Mouse (Mus musculus): ENCODE results near the gene Rpl31. TPM values are rescaled to one million over a fixed set of nuclear protein-coding genes. Genes with fewer than 3 reads are reported as not detected.
A peak's percentile ranks its signal among the peaks of the same experiment; 100 is the strongest.

Rpl31 gene
- total and polyA plus RNA-seq, 2 experiments from 2014 or later, result 273 to 367 TPM

DNA sequence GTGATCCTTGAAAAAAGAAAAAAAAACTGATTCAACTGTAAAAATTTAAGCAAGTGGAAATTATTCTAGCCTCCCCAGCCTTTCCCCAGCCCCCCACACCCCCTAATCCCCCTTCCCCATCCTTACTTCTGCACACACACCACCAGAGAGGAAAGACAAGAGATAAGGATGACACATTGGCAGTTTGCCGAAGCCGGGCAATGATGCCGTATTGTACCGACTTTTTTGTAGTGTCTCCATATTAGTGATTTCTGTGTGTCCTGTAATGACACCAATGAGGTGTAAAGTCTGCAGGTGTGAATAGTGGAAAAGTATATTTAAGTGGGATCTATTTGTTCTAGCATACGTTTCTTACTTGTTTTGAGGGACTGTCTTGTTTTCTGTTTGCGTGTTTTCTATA lies 27.5 kb upstream of the Rpl31 start:
- WGBS, result 84% methylated on average over 6 of the region's 6 CpGs
- no peaks in the 10 kb centered on the region for H3K4me1 ChIP-seq (ENCODE audit: insufficient read depth, low read length)
- DNase-seq (ENCODE audit: low spot score) (no peak), ATAC-seq (ENCODE audit: low FRiP score) (no peak)
- no peak overlapping the region for H3K9ac ChIP-seq (replicated peaks; ENCODE audit: low read length, poor library complexity, severe bottlenecking)
- no peaks in the 10 kb centered on the region for H3K27me3 ChIP-seq (ENCODE audit: insufficient read depth, low read length)
- H3K4me3 ChIP-seq (ENCODE audit: low read depth, low read length), result no peak overlapping the region
- no peaks in the 10 kb centered on the region for H3K9me3 ChIP-seq (ENCODE audit: low read length)
- TF ChIP-seq CTCF (IDR thresholded peaks at IDR 0.05), result no peak
- H3K27ac ChIP-seq (ENCODE audit: low read depth, low read length), result no peak overlapping the region
- H3K4me2 ChIP-seq (ENCODE audit: low read depth, low read length, poor library complexity, severe bottlenecking), result no peak overlapping the region
- no peaks in the 10 kb centered on the region for H3K36me3 ChIP-seq (ENCODE audit: insufficient read depth, low read length)

- Histone ChIP-seq H3K4me3 (ENCODE audit: low read depth, low read length) (no peak overlapping the region), H3K27me3 (ENCODE audit: insufficient read depth, low read length) (no peaks in the 10 kb centered on the region), H3K4me1 (ENCODE audit: insufficient read depth, low read length) (no peaks in the 10 kb centered on the region), H3K9me3 (ENCODE audit: low read length) (no peaks in the 10 kb centered on the region), H3K36me3 (ENCODE audit: insufficient read depth, low read length) (no peaks in the 10 kb centered on the region), H3K4me2 (ENCODE audit: low read depth, low read length, poor library complexity, severe bottlenecking) (no peak overlapping the region), H3K27ac (ENCODE audit: low read depth, low read length) (no peak overlapping the region), H3K9ac (replicated peaks; ENCODE audit: low read length, poor library complexity, severe bottlenecking) (no peak overlapping the region)
- ATAC-seq (ENCODE audit: low FRiP score) (peak; percentile 62), DNase-seq (ENCODE audit: low spot score) (peak; percentile 78)
- TF ChIP-seq CTCF (IDR thresholded peaks at IDR 0.05), result peak; percentile 87
- 21% methylated on average over 8 of the region's 8 CpGs for WGBS
Measured at GRCm38 (mm10) chr1:39340647-39341046, 27.0 kb upstream of the Rpl31 start.

DNA sequence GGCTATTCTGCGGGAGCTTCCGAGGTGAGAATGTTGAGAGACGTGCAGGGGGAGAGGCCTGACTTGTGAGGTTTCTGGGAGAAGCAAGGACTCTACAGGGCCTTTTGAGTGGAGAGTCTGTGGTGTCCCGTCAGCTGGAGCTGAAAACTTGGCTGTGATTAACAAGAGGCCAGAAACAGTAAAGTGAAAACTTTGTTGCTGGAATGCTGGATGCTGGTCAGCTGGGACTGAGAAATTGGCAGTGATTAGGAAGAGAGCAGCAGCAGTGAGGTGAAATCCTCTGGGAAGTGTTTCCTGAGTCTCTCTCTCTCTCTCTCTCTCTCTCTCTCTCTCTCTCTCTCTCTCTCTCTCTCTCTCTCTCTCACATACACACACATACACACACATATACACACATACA lies 25.8 kb upstream of the Rpl31 start:
- WGBS, result 75% methylated on average over 4 of the region's 4 CpGs

GRCm38 (mm10) chr1:39343242-39343641 lies 24.4 kb upstream of the Rpl31 start:
- DNase-seq (ENCODE audit: low spot score) (no peak), ATAC-seq (ENCODE audit: low FRiP score) (no peak)
- Histone ChIP-seq H3K4me2 (ENCODE audit: low read depth, low read length, poor library complexity, severe bottlenecking) (no peak overlapping the region), H3K36me3 (ENCODE audit: insufficient read depth, low read length) (no peaks in the 10 kb centered on the region), H3K27ac (ENCODE audit: low read depth, low read length) (no peak overlapping the region), H3K4me1 (ENCODE audit: insufficient read depth, low read length) (no peaks in the 10 kb centered on the region), H3K9me3 (ENCODE audit: low read length) (no peaks in the 10 kb centered on the region), H3K4me3 (ENCODE audit: low read depth, low read length) (no peak overlapping the region), H3K27me3 (ENCODE audit: insufficient read depth, low read length) (no peaks in the 10 kb centered on the region), H3K9ac (replicated peaks; ENCODE audit: low read length, poor library complexity, severe bottlenecking) (no peak overlapping the region)
- peak; percentile 50 for TF ChIP-seq CTCF (IDR thresholded peaks at IDR 0.05)
- 74% methylated on average over 5 of the region's 5 CpGs for WGBS

More for the DNA sequence above, 25.8 kb upstream of the Rpl31 start:
- H3K4me1 ChIP-seq (ENCODE audit: insufficient read depth, low read length), result no peaks in the 10 kb centered on the region
- no peak for DNase-seq (ENCODE audit: low spot score)
- no peak overlapping the region for H3K27ac ChIP-seq (ENCODE audit: low read depth, low read length)
- no peak for TF ChIP-seq CTCF (IDR thresholded peaks at IDR 0.05)
- H3K27me3 ChIP-seq (ENCODE audit: insufficient read depth, low read length), result no peaks in the 10 kb centered on the region
- H3K4me2 ChIP-seq (ENCODE audit: low read depth, low read length, poor library complexity, severe bottlenecking), result no peak overlapping the region
- no peaks in the 10 kb centered on the region for H3K36me3 ChIP-seq (ENCODE audit: insufficient read depth, low read length)
- no peak for ATAC-seq (ENCODE audit: low FRiP score)
- no peak overlapping the region for H3K4me3 ChIP-seq (ENCODE audit: low read depth, low read length)
- H3K9ac ChIP-seq (replicated peaks; ENCODE audit: low read length, poor library complexity, severe bottlenecking), result no peak overlapping the region
- no peaks in the 10 kb centered on the region for H3K9me3 ChIP-seq (ENCODE audit: low read length)

DNA sequence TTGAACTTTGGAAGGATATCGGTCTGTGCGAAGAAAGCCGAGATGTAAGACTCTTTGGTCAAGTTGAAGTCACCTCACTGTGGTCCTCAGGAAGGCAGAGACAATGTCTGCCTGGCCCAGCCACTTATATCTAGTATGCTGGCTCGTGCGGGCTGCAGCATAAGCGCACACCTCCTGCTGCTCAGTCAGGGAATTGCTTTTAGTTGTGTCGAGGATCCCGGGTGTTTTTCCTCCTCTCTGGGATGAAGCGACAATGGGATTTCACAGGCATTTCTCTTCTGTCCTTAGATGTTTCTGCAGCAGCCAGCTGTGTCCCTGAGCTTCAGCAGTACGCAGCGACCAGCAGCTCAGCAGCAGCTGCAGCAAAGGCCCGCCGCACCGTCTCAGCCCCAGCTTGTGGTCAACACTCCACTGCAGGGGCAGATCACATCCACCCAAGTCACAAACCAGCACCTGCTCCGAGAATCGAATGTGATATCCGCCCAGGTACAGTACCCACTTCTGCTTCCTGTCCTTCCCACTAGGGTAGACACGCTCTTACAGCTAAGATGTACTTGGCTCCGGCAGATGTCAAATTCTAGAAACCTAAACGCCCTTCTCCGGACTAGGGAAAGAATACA lies 22.6 kb upstream of the Rpl31 start:
- H3K9me3 ChIP-seq (ENCODE audit: low read length), result no peaks in the 10 kb centered on the region
- 57% methylated on average over 21 of the region's 21 CpGs for WGBS
- H3K36me3 ChIP-seq (ENCODE audit: insufficient read depth, low read length), result no peaks in the 10 kb centered on the region
- no peak overlapping the region for H3K4me2 ChIP-seq (ENCODE audit: low read depth, low read length, poor library complexity, severe bottlenecking)
- DNase-seq (ENCODE audit: low spot score) (peak; percentile 29), ATAC-seq (ENCODE audit: low FRiP score) (no peak)
- no peaks in the 10 kb centered on the region for H3K4me1 ChIP-seq (ENCODE audit: insufficient read depth, low read length)
- peak; percentile 72 for TF ChIP-seq CTCF (IDR thresholded peaks at IDR 0.05)
- no peaks in the 10 kb centered on the region for H3K27me3 ChIP-seq (ENCODE audit: insufficient read depth, low read length)
- no peak overlapping the region for H3K4me3 ChIP-seq (ENCODE audit: low read depth, low read length)
- no peak overlapping the region for H3K9ac ChIP-seq (replicated peaks; ENCODE audit: low read length, poor library complexity, severe bottlenecking)
- no peak overlapping the region for H3K27ac ChIP-seq (ENCODE audit: low read depth, low read length)

- ATAC-seq (ENCODE audit: low FRiP score), result no peak
- WGBS, result 94% methylated on average over 1 of the region's 1 CpGs
Measured at GRCm38 (mm10) chr1:39349001-39349400, 18.6 kb upstream of the Rpl31 start.

More at GRCm38 (mm10) chr1:39349001-39349400, 18.6 kb upstream of the Rpl31 start:
- Histone ChIP-seq H3K27me3 (ENCODE audit: insufficient read depth, low read length) (no peaks in the 10 kb centered on the region), H3K27ac (ENCODE audit: low read depth, low read length) (no peak overlapping the region), H3K9me3 (ENCODE audit: low read length) (no peaks in the 10 kb centered on the region), H3K4me3 (ENCODE audit: low read depth, low read length) (no peak overlapping the region), H3K9ac (replicated peaks; ENCODE audit: low read length, poor library complexity, severe bottlenecking) (no peak overlapping the region), H3K36me3 (ENCODE audit: insufficient read depth, low read length) (no peaks in the 10 kb centered on the region), H3K4me2 (ENCODE audit: low read depth, low read length, poor library complexity, severe bottlenecking) (no peak overlapping the region), H3K4me1 (ENCODE audit: insufficient read depth, low read length) (no peaks in the 10 kb centered on the region)
- no peak for TF ChIP-seq CTCF (IDR thresholded peaks at IDR 0.05)
- DNase-seq (ENCODE audit: low spot score), result no peak

Measured in midbrain, postnatal 0 days (tissue).